Mouse (Mus musculus) macrophage (primary cell): Measurements from ENCODE around the gene Zfp651. TPM values are rescaled to one million over a fixed set of nuclear protein-coding genes. Genes with fewer than 3 reads are reported as not detected.

Source experiments
- H3K27ac ChIP-seq: fragments of 350-480 bp; formaldehyde crosslinking; 2 replicates; pipeline ENCODE4 v1.9.0; 2021
- H3K36me3 ChIP-seq: fragments of 350-480 bp; formaldehyde crosslinking; 2 replicates; pipeline ENCODE4 v1.9.0; 2021; ENCODE audit errors: inconsistent target
- H3K4me3 ChIP-seq: fragments of 350-480 bp; formaldehyde crosslinking; 2 replicates; pipeline ENCODE4 v1.9.0; 2021; ENCODE audit errors: inconsistent target
- H3K79me2 ChIP-seq: fragments of 350-480 bp; formaldehyde crosslinking; 2 replicates; pipeline ENCODE4 v1.9.0; 2021; ENCODE audit errors: inconsistent target
- WGBS: methylation state at CpG from one replicate; pipeline ENCODE4 v1.1.7; 2026; ENCODE audit warnings: inconsistent platforms; ENCODE audit not compliant: missing documents; 5-methylcytosine and 5-hydroxymethylcytosine counted together
- polyA plus RNA-seq: library from polyadenylated mRNA; stranded (reverse); fragments of 250-400 nt; gene quantifications from 3 replicates; pipeline ENCODE4 v1.2.4, GENCODE M21; 2018; ENCODE audit warnings: inconsistent platforms

The Zfp651 gene
- polyA plus RNA-seq, 1 experiment from 2014 or later = 0.36 TPM

DNA sequence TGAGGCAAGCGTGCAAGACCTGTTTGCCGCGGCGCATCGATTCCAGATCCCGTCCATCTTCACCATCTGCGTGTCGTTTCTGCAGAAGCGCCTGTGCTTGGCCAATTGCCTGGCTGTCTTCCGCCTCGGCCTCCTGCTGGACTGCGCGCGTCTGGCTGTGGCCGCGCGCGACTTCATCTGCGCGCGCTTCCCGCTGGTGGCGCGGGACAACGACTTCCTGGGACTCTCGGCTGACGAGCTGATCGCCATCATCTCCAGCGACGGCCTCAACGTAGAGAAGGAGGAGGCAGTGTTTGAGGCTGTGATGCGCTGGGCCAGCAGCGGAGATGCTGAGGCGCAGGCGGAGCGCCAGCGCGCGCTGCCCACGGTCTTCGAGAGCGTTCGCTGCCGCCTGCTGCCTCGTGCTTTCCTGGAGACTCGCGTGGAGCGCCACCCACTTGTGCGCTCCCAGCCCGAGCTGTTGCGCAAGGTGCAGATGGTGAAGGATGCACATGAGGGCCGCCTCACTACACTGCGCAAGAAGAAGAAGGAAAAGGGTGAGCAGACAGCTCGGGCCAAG, 19.0 kb downstream of the Zfp651 start:
- H3K36me3 ChIP-seq = no peaks in the 10 kb centered on the region
- no peaks in the 10 kb centered on the region for H3K79me2 ChIP-seq
- 14% methylated on average over 54 of the region's 54 CpGs for WGBS
- no peak overlapping the region for H3K4me3 ChIP-seq
- H3K27ac ChIP-seq = no peak overlapping the region

DNA sequence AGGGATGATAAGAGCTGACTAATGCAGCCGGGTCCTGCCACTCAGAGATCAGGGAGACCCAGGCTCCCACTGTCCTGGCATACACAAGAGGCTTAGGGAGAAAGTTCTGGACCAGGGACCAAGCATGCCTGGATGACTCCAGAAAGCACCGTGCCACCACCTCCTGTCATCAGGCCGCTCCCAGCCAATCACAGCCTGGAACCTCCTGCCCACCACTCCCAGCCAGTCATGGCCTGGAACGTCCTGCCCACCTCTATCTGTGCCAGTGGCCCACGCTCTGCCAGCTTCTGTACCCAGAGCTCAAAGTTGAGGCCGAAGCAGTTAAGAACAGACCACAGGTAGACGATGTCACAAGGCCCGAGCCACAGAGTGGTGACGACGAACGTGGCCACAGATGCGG, 25.7 kb downstream of the Zfp651 start:
- no peak overlapping the region for H3K27ac ChIP-seq
- H3K36me3 ChIP-seq = no peaks in the 10 kb centered on the region
- no peaks in the 10 kb centered on the region for H3K79me2 ChIP-seq
- WGBS = 85% methylated on average over 12 of the region's 12 CpGs
- H3K4me3 ChIP-seq = no peak overlapping the region

DNA sequence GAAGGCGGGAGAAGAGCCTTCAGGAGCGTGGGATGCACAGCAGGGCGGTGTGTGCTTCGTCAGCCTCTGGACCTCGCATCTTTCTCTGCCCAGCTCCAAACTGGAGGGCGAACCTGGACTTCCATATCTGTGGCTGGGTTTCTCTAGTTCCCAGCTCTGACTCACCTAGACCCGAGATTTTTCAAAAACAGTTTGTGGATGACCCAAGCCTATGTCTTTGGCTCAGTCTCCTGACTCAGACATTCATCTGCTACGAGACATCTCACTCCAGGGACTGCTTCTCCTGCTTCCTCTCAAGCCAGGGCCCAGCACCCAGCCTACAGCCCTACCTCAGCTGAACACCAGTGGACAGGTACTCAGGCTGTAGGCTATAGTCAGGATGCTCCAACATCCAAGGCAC, 26.1 kb downstream of the Zfp651 start:
- Histone ChIP-seq H3K79me2 (no peaks in the 10 kb centered on the region), H3K4me3 (no peak overlapping the region), H3K27ac (no peak overlapping the region), H3K36me3 (no peaks in the 10 kb centered on the region)
- WGBS = 89% methylated on average over 8 of the region's 8 CpGs

DNA sequence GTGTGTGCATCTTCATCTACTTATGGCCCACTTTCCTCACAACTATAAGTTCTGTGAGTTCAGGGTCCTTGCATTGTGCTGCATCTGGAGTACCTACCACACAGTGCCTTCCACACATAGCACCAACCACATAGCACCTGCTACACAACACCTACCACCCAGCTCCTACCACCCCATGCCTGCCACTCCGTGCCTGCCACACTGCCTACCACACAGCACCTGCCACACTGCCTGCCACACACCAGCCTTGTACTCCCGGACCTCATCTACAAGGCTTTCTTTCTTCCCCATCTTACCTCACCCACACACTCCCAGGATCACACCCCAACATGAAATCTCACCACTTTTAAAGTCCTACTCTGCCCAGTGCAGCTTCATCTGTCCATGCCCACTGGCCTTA, 27.2 kb downstream of the Zfp651 start:
- no peaks in the 10 kb centered on the region for H3K36me3 ChIP-seq
- no peaks in the 10 kb centered on the region for H3K79me2 ChIP-seq
- H3K4me3 ChIP-seq = no peak overlapping the region
- no peak overlapping the region for H3K27ac ChIP-seq
- WGBS = 92% methylated on average over 2 of the region's 2 CpGs

DNA sequence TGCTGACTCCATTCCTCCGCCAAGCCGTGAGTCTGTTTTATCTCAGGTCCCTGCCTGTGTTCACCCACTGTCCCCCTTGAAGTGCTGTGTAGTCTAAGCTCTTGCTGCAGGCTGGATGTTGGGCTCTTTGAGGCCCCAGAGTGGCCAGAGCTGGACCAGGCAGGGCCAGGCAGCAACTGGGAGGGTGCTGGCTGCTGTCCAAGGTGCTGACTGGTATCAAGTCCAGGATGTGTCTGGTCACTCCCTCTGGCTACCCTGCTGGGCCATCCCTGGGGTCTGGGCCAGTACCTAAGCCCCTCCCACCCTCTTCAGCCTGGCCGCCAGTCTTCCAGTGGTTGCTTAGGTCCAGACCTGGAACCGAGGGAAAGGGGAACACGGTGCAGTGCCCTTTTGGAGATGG, 32.1 kb downstream of the Zfp651 start:
- Histone ChIP-seq H3K27ac (no peak overlapping the region), H3K36me3 (no peaks in the 10 kb centered on the region), H3K79me2 (no peaks in the 10 kb centered on the region), H3K4me3 (no peak overlapping the region)
- 30% methylated on average over 5 of the region's 5 CpGs for WGBS

DNA sequence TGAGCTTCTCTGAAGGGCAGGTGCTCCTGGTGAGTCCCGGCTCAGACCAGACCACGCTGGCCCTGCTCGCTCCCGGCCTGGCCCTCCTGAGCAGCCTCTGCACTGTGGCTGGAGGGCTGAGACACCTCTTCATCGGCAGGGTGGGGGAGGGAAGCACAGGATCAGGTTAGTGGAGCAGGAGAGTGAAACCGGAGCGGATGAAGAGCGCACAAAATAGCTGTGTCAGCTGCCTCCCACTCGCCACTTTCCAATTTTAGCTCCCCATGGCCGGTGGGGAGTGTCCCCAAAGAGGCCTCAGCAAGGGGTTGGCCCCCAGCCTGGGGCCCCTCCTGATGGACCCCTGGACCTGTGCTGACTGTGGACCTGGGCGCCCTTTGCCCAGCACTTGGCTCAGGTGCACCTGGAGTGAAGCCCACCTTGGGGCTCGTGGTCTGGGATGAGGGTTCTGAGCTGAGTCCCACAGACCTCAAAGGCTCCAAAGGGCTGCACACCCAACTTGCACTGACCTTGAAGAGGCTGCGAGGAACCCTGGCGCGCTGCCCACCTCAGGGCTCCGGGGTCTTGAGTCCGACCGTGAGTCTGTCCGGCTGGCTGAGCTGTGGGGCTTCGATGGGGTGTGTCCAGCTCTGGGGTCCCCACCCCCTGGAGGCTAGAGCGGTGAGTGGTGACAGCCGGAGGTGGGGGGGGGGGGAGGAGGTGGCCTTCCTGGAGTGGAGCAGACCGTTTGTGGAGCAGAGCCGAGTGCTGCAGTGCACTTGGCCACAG, 32.8 kb downstream of the Zfp651 start, which contains the start of gene Hhatl:
Gene Hhatl (minus strand): TSS at position 751 of the 765 bp plus-strand sequence.
- Histone ChIP-seq H3K36me3 (no peaks in the 10 kb centered on the region), H3K79me2 (no peaks in the 10 kb centered on the region), H3K27ac (no peak within 1 kb of the TSS), H3K4me3 (no peak within 1 kb of the TSS)
- WGBS = 56% methylated on average over 24 of the region's 24 CpGs

DNA sequence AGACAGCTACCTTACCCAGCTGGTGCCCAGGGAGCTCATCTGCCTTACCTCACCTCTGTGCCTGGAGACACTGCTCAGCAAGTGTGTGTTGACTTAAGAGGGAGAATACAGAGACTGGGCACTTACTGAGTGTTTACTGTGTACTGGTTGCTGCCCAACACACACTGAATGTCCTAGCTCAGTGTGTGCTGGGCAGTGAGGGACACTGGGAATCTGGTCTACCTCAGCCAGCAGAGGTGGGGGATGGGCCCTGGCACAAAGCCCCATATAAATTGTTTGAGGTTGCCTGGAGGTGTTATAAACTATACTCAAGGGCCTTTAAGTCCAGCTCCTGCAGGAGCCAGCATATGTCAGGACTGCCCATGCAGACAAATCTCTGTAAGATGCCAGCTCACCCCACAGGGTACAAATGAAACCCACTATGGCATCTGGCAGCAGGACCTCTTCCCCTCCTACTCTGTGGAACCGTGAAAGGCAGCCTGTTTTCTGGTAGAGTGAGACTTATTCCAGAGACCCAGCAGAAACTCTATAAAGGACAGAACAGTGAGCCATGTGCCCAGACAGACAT, 35.9 kb downstream of the Zfp651 start:
- H3K4me3 ChIP-seq = no peak overlapping the region
- H3K27ac ChIP-seq = no peak overlapping the region
- H3K79me2 ChIP-seq = no peaks in the 10 kb centered on the region
- no peaks in the 10 kb centered on the region for H3K36me3 ChIP-seq
- WGBS = 50% methylated on average over 1 of the region's 1 CpGs

DNA sequence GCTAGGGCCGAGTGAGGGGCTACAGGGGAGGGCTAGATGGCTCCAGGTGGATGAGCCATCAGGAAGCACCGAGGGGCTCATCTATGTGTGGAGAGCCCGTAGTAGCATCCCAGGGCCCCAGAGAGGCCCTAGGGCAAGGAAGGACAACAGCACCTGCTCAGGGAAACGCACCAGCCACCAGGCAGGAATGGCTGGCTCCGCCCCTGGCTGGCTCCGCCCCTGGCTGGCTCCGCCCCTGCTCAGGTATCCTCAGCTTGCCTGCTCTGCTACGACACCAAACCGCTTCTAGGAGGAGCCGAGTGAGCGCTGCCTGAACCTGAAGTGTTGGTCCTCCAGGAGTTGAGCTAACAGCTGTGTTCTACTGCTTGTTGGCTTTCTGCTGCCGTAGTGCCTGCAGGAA, 38.6 kb downstream of the Zfp651 start:
- no peaks in the 10 kb centered on the region for H3K36me3 ChIP-seq
- no peak overlapping the region for H3K4me3 ChIP-seq
- WGBS = 57% methylated on average over 12 of the region's 12 CpGs
- H3K79me2 ChIP-seq = no peaks in the 10 kb centered on the region
- no peak overlapping the region for H3K27ac ChIP-seq

DNA sequence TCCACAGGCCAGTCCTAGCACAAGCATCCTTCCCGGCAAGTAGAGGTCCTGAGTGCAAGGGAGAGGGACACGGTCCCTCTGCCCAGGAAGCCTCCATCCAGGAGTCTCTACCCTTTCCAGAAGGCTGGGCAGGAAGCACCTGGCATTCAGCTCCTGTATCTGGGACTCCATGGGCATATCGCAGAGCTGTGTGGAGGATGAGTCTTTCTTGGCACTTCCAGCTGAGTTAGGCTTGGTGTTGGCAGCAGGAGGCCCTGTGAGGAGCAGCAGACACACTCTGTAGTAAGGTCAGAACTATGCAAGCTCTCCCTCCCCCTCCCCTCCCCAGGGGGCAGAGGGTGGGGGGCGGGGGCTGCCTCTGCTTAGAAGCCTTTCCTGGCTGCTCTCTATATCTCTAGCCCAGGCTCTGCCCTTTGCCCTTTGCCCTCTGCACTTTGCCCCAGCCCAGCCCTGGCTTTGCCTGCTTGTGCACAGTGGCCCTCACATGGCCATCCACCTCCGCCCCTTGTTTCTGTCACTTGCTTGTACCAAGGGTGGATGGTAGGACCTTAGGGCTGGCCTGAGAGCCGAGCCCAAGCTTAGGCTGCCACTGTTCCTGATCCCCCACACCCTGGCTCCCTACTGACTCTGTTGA, 39.9 kb downstream of the Zfp651 start:
- H3K4me3 ChIP-seq = no peak overlapping the region
- 82% methylated on average over 6 of the region's 6 CpGs for WGBS
- no peak overlapping the region for H3K27ac ChIP-seq
- H3K79me2 ChIP-seq = no peaks in the 10 kb centered on the region
- H3K36me3 ChIP-seq = no peaks in the 10 kb centered on the region

DNA sequence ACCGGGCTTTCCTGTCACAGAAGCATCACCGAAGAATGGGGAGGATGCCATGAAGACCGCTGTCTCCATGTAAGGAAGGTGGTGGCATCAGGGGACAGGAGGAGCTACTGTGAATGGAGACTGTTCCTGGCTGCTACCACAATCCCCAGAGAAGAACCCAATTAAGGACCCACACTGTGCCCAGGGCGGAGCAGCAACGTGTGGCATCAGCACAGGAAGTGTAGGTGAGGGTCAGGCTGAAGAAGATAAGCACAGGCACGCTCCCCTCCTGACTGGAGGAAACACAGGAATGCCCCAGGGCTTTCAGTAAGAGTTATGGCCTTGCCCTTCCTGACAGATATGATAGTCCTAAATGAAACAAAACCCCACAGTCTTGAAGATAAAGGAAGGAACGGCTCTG, 43.6 kb downstream of the Zfp651 start:
- Histone ChIP-seq H3K27ac (no peak overlapping the region), H3K36me3 (no peaks in the 10 kb centered on the region), H3K79me2 (no peaks in the 10 kb centered on the region), H3K4me3 (no peak overlapping the region)
- 40% methylated on average over 7 of the region's 7 CpGs for WGBS

DNA sequence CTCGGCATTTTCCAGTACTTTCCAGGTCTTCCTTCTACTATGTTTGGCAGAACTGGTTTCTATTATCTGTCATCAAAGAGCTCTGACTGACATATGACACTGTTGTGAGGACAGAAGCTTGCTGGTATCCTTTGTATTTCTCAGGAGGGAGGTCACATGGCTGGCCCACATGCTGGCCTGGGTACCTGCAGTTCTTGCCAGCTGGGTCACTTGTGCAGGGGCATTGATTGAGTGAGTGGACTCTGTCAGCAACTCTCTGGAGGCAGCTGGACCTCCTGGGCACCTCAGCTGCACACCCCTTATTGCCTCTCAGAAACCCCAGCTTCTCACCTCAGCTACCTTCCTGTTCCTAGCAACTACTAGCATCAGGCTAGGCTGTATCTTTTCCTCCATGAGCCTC, 48.4 kb downstream of the Zfp651 start:
- H3K27ac ChIP-seq = no peak overlapping the region
- no peaks in the 10 kb centered on the region for H3K36me3 ChIP-seq
- H3K79me2 ChIP-seq = no peaks in the 10 kb centered on the region
- 92% methylated on average over 1 of the region's 1 CpGs for WGBS
- no peak overlapping the region for H3K4me3 ChIP-seq

DNA sequence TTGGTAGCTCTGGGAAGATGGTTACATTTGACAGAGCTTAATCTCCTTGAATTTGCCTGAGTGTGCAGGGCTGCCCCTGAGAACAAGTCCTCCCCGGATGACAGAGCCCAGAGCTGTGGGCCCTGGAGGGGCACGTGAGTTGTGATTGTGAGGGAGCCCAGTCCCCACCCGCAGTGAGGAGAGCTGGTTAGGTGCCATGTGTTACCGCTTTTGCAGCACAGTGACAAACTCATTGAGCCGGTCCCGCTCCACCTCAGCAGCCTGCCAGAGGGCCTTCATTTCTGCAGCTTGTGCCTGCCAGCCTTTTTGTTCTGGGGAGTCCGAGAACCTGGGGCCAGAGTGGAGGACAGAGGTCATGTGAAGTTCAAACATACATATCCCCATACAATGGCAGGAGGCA, 48.8 kb downstream of the Zfp651 start:
- no peaks in the 10 kb centered on the region for H3K36me3 ChIP-seq
- 80% methylated on average over 7 of the region's 7 CpGs for WGBS
- H3K4me3 ChIP-seq = no peak overlapping the region
- no peaks in the 10 kb centered on the region for H3K79me2 ChIP-seq
- H3K27ac ChIP-seq = no peak overlapping the region

DNA sequence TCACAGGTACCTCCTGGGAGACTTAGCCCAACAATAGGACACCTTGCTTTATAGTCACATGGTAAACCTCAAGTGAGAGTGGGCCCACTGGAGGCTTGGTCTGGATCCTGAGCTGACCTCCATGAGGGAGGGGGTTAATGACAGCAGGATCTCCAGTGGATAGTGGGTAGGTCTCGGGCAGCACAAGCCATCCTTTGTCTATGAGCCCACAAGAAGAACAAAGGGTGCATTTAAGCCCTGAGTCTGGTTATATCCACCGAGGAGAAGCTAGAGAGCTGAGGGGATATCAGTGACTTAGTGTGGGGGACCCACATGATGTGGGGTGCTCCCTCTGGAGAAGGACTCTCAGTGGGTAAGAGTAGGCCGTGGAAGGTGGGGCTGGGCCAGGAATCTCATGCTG, 49.4 kb downstream of the Zfp651 start:
- 95% methylated on average over 3 of the region's 3 CpGs for WGBS
- Histone ChIP-seq H3K4me3 (no peak overlapping the region), H3K36me3 (no peaks in the 10 kb centered on the region), H3K27ac (no peak overlapping the region), H3K79me2 (no peaks in the 10 kb centered on the region)

DNA sequence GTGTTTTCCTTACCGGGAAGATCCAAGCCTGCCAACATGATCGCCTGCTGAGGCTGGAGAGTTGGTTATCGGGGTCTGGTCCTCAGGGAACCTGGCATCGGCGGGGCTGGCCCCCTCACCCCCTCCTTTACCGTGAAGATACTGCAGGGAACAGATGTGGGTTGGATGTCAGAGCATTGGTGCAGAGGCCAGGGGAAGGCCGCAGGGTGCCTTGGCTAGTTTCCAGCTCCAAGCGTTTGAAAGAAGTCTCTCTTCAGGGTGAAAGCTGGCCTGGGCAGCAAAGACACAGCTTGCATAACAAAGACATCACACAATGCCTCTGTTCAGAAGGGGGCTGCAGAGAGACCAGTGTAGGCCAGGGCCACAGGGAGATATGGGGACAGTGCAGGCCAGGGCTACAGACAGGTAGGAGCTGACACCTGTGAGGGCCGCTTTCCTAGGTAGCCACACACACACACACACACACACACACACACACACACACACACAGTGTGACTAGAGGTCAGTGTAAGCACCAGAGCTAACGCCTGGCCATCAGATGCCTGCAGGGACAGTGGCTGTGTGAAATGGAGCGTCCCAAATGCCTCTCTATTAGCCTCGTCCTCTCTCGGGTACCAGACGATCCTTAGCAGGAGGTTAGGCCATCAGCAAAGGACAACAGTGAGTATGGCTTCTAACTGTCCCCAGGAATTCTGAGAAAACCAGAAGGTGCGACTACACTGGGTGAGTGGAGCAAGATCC, 51.1 kb downstream of the Zfp651 start:
- Histone ChIP-seq H3K79me2 (no peaks in the 10 kb centered on the region), H3K36me3 (no peaks in the 10 kb centered on the region), H3K27ac (no peak overlapping the region), H3K4me3 (no peak overlapping the region)
- 80% methylated on average over 15 of the region's 15 CpGs for WGBS
